Mouse (Mus musculus) adrenal gland, adult 8-10 months (tissue): ENCODE results near the gene Gm10803. TPM values are rescaled to one million over a fixed set of nuclear protein-coding genes. Genes with fewer than 3 reads are reported as not detected.
"Not testable (repeated sequence)": the region's sequence is repeated elsewhere in the genome, so short reads cannot be mapped to it uniquely, and the experiment has no call there.

ENCODE experiments used
- DNase-seq: peaks from one replicate; pipeline ENCODE4 v3.0.0; 2022
- total RNA-seq, 4 experiments: library from RNA; stranded (reverse); gene quantifications; 2 replicates each; pipeline ENCODE4 v1.2.4; 2022

The Gm10803 gene
- not detected for total RNA-seq

GRCm38 (mm10) chr2:93560268-93560667 lies at the start of gene Gm10803:
TSS of gene Gm10803 (plus strand) at chr2:93560568.
- DNase-seq, result not testable (repeated sequence)

GRCm38 (mm10) chr2:93510839-93511238 lies 49.5 kb upstream of the Gm10803 start:
- peak; percentile 55 for DNase-seq

GRCm38 (mm10) chr2:93512130-93512529 lies 48.2 kb upstream of the Gm10803 start:
- no peak for DNase-seq

GRCm38 (mm10) chr2:93515246-93515645 lies 45.1 kb upstream of the Gm10803 start:
- DNase-seq, result no peak

- DNase-seq, result no peak
Observed at GRCm38 (mm10) chr2:93521042-93521441, 39.3 kb upstream of the Gm10803 start.

GRCm38 (mm10) chr2:93521571-93521970 lies 38.8 kb upstream of the Gm10803 start:
- no peak for DNase-seq

- DNase-seq, result no peak
Observed at GRCm38 (mm10) chr2:93522005-93522404, 38.4 kb upstream of the Gm10803 start.

GRCm38 (mm10) chr2:93525033-93525762 lies 35.2 kb upstream of the Gm10803 start:
- DNase-seq, result no peak

GRCm38 (mm10) chr2:93529602-93530001 lies 30.8 kb upstream of the Gm10803 start:
- DNase-seq, result no peak

GRCm38 (mm10) chr2:93533891-93534290 lies 26.5 kb upstream of the Gm10803 start:
- no peak for DNase-seq

GRCm38 (mm10) chr2:93537385-93537967 lies 22.9 kb upstream of the Gm10803 start:
- no peak for DNase-seq

- no peak for DNase-seq
Observed at GRCm38 (mm10) chr2:93538140-93538539, 22.2 kb upstream of the Gm10803 start.

- no peak for DNase-seq
Observed at GRCm38 (mm10) chr2:93541771-93542170, 18.6 kb upstream of the Gm10803 start.

GRCm38 (mm10) chr2:93552676-93553521 lies 7.5 kb upstream of the Gm10803 start:
- no peak for DNase-seq

- DNase-seq, result no peak
Observed at GRCm38 (mm10) chr2:93553905-93554304, 6.5 kb upstream of the Gm10803 start.

GRCm38 (mm10) chr2:93565647-93566046 lies 5.3 kb downstream of the Gm10803 start:
- DNase-seq, result no peak

GRCm38 (mm10) chr2:93567675-93568074 lies 7.3 kb downstream of the Gm10803 start:
- peak; percentile 70 for DNase-seq

GRCm38 (mm10) chr2:93572565-93572964 lies 12.2 kb downstream of the Gm10803 start:
- peak; percentile 28 for DNase-seq

GRCm38 (mm10) chr2:93581271-93581670 lies 20.9 kb downstream of the Gm10803 start:
- DNase-seq, result no peak

- no peak for DNase-seq
Observed at GRCm38 (mm10) chr2:93585821-93586220, 25.5 kb downstream of the Gm10803 start.

- no peak for DNase-seq
Observed at GRCm38 (mm10) chr2:93587446-93587845, 27.1 kb downstream of the Gm10803 start.

- no peak for DNase-seq
Observed at GRCm38 (mm10) chr2:93589875-93590274, 29.5 kb downstream of the Gm10803 start.

GRCm38 (mm10) chr2:93591706-93592105 lies 31.3 kb downstream of the Gm10803 start:
- no peak for DNase-seq
